Mouse (Mus musculus) c-Kit-positive CD71-negative TER-119-negative erythroid progenitor cells, embryonic 14.5 days (primary cell): ENCODE measurements around the gene Cxcr5.

Source experiments
- DNase-seq: peaks from one replicate; pipeline ENCODE4 v3.0.0-alpha.2; 2013; ENCODE audit warnings: low read depth

The Cxcr5 gene

GRCm38 (mm10) chr9:44537625-44538301, 23.9 kb downstream of the Cxcr5 start:
- DNase-seq = peak; percentile 53

GRCm38 (mm10) chr9:44532991-44533580, 28.6 kb downstream of the Cxcr5 start:
- no peak for DNase-seq

- no peak for DNase-seq
These were observed 33.3 kb downstream of the Cxcr5 start for GRCm38 (mm10) chr9:44528340-44528739.

GRCm38 (mm10) chr9:44526337-44527112, 35.2 kb downstream of the Cxcr5 start:
- no peak for DNase-seq

GRCm38 (mm10) chr9:44525589-44525988, 36.1 kb downstream of the Cxcr5 start:
- DNase-seq = no peak

- no peak for DNase-seq
These were observed 36.7 kb downstream of the Cxcr5 start for GRCm38 (mm10) chr9:44525001-44525400.

- no peak for DNase-seq
These were observed 37.3 kb downstream of the Cxcr5 start for GRCm38 (mm10) chr9:44524235-44524826.

- DNase-seq = no peak
These were observed 38.0 kb downstream of the Cxcr5 start for GRCm38 (mm10) chr9:44523686-44524085.

GRCm38 (mm10) chr9:44521927-44522326, 39.8 kb downstream of the Cxcr5 start:
- no peak for DNase-seq

GRCm38 (mm10) chr9:44518068-44518467, 43.6 kb downstream of the Cxcr5 start:
- DNase-seq = no peak

- no peak for DNase-seq
These were observed 44.3 kb downstream of the Cxcr5 start for GRCm38 (mm10) chr9:44517368-44517767.

- DNase-seq = no peak
These were observed 45.8 kb downstream of the Cxcr5 start for GRCm38 (mm10) chr9:44515891-44516290.

GRCm38 (mm10) chr9:44515131-44515751, 46.4 kb downstream of the Cxcr5 start:
- DNase-seq = no peak

GRCm38 (mm10) chr9:44514147-44514546, 47.5 kb downstream of the Cxcr5 start:
- no peak for DNase-seq

GRCm38 (mm10) chr9:44513610-44514009, 48.1 kb downstream of the Cxcr5 start:
- no peak for DNase-seq

- no peak for DNase-seq
These were observed 48.6 kb downstream of the Cxcr5 start for GRCm38 (mm10) chr9:44513121-44513520.

GRCm38 (mm10) chr9:44512717-44513003, 49.0 kb downstream of the Cxcr5 start:
- no peak for DNase-seq

GRCm38 (mm10) chr9:44511935-44512716, 49.6 kb downstream of the Cxcr5 start:
- DNase-seq = no peak

- no peak for DNase-seq
These were observed 50.6 kb downstream of the Cxcr5 start for GRCm38 (mm10) chr9:44510872-44511601.

- DNase-seq = no peak
These were observed 51.3 kb downstream of the Cxcr5 start for GRCm38 (mm10) chr9:44510355-44510871.
